Mouse (Mus musculus) G1E-ER4 (cell line): ENCODE results near the gene Cd47. TPM values are rescaled to one million over a fixed set of nuclear protein-coding genes. Genes with fewer than 3 reads are reported as not detected.

Source experiments
- GATA1 ChIP-seq: IDR thresholded peaks from one replicate; pipeline ENCODE4 v1.8.0; 2012; ENCODE audit warnings: low read length, inconsistent platforms
- polyA plus RNA-seq: library from polyadenylated mRNA; stranded (reverse); fragments of >175 nt; gene quantifications from 2 replicates; pipeline ENCODE4 v1.2.3, GENCODE M21; 2012

Gene Cd47
- polyA plus RNA-seq, 1 experiment, result 150 TPM

GRCm38 (mm10) chr16:49775002-49775966 lies 25.0 kb upstream of the Cd47 start:
- no peak for TF ChIP-seq GATA1

- TF ChIP-seq GATA1, result no peak
Measured at GRCm38 (mm10) chr16:49776981-49777380, 23.4 kb upstream of the Cd47 start.

- TF ChIP-seq GATA1, result no peak
Measured at GRCm38 (mm10) chr16:49781556-49782156, 18.7 kb upstream of the Cd47 start.

- TF ChIP-seq GATA1, result no peak
Measured at GRCm38 (mm10) chr16:49783369-49783768, 17.0 kb upstream of the Cd47 start.

- TF ChIP-seq GATA1, result no peak
Measured at GRCm38 (mm10) chr16:49786116-49786515, 14.2 kb upstream of the Cd47 start.

GRCm38 (mm10) chr16:49787714-49788113 lies 12.6 kb upstream of the Cd47 start:
- no peak for TF ChIP-seq GATA1

GRCm38 (mm10) chr16:49790575-49791465 lies 9.5 kb upstream of the Cd47 start:
- no peak for TF ChIP-seq GATA1

GRCm38 (mm10) chr16:49792446-49792878 lies 7.9 kb upstream of the Cd47 start:
- no peak for TF ChIP-seq GATA1

GRCm38 (mm10) chr16:49793596-49793995 lies 6.7 kb upstream of the Cd47 start:
- TF ChIP-seq GATA1, result no peak

- no peak for TF ChIP-seq GATA1
Measured at GRCm38 (mm10) chr16:49796271-49796670, 4.1 kb upstream of the Cd47 start.

GRCm38 (mm10) chr16:49796954-49797353 lies 3.4 kb upstream of the Cd47 start:
- no peak for TF ChIP-seq GATA1

- no peak for TF ChIP-seq GATA1
Measured at GRCm38 (mm10) chr16:49798790-49799189, 1.5 kb upstream of the Cd47 start.

GRCm38 (mm10) chr16:49800996-49801395 lies 663 bp downstream of the Cd47 start:
- TF ChIP-seq GATA1, result no peak

- TF ChIP-seq GATA1, result no peak
Measured at GRCm38 (mm10) chr16:49801399-49801798, 1.1 kb downstream of the Cd47 start.

GRCm38 (mm10) chr16:49802993-49803392 lies 2.7 kb downstream of the Cd47 start:
- TF ChIP-seq GATA1, result no peak
